Mouse (Mus musculus): ENCODE data around the gene Dpy30. TPM values are rescaled to one million over a fixed set of nuclear protein-coding genes. Genes with fewer than 3 reads are reported as not detected.

Gene Dpy30
- total and polyA plus RNA-seq, 2 experiments from 2014 or later: 96.7 to 209 TPM

DNA sequence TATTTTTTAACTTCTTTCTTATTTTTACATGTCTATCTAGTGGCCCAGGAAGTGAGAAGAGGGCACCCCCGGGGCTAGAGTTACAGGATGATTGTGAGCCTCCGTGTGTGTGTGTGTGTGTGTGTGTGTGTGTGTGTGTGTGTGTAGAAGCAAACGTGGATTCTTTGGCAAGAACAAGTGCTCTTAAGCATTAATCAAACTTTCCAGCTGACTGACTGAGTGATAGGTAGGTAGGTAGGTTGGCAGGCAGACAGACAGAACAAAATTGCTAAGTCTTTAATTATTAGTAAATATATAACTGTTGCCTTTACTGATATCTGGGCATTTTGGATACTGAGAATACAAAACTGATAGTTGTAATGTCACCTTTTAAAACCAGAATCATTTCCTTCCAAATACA, 49.3 kb downstream of the Dpy30 start:
- 53% methylated on average over 3 of the region's 3 CpGs for WGBS
- no peaks in the 10 kb centered on the region for H3K36me3 ChIP-seq (replicated peaks; ENCODE audit: control insufficient read depth, insufficient read depth, low read length)
- TF ChIP-seq EP300 (IDR thresholded peaks at IDR 0.05; ENCODE audit: low read depth) (no peak), CTCF (IDR thresholded peaks at IDR 0.05; ENCODE audit: low read depth) (no peak)
- no peak overlapping the region for H3K9ac ChIP-seq (replicated peaks; ENCODE audit: low read depth, low read length)
- ATAC-seq (ENCODE audit: insufficient read depth, low read depth) (no peak), DNase-seq (ENCODE audit: low spot score) (no peak)
- H3K4me3 ChIP-seq (ENCODE audit: low read depth, low read length): no peak overlapping the region
- H3K4me2 ChIP-seq (ENCODE audit: low read depth, low read length): no peak overlapping the region
- H3K4me1 ChIP-seq (ENCODE audit: control insufficient read depth, insufficient read depth): peaks cover 8% of the 10 kb centered on the region; the same call in 1 of the 2 replicates
- no peaks in the 10 kb centered on the region for H3K27me3 ChIP-seq (ENCODE audit: control insufficient read depth, insufficient read depth, low read length)
- H3K9me3 ChIP-seq (replicated peaks; ENCODE audit: control insufficient read depth, low read length): no peaks in the 10 kb centered on the region
- no peak overlapping the region for H3K27ac ChIP-seq (ENCODE audit: low read depth)

DNA sequence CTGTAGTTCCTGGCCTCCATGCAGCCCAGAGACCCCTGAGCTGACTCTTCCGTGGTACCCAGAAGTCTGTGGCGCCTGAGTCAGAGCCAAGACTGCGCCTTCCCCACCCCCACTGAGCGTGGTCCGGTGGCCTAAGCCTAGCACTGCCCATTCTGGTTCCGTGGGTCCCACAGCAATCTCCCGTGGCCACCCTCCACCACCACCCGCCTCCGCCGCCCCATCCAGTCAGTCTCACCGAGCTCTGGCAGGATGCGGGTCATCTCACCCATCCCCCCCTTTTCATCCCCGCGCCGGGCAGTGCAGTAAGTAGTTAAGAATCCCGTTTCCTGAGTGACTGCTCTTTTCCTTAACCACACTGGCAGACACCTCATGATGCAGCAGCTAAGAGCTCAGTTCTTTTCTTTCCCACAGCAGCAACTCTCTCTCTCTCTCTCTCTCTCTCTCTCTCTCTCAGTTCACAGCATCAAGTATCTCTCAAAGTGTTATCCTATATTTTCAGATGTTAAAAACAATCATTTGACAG, 51.0 kb downstream of the Dpy30 start:
- DNase-seq (ENCODE audit: low spot score): no peak
- no peak overlapping the region for H3K27ac ChIP-seq (ENCODE audit: low read depth)
- no peaks in the 10 kb centered on the region for H3K27me3 ChIP-seq (ENCODE audit: control insufficient read depth, insufficient read depth, low read length)
- 0 out of 2 replicates have a peak, but pooled peaks have one; percentile 17 for ATAC-seq (ENCODE audit: insufficient read depth, low read depth)
- no peaks in the 10 kb centered on the region for H3K9me3 ChIP-seq (replicated peaks; ENCODE audit: control insufficient read depth, low read length)
- no peak overlapping the region for H3K9ac ChIP-seq (replicated peaks; ENCODE audit: low read depth, low read length)
- H3K4me3 ChIP-seq (ENCODE audit: low read depth, low read length): no peak overlapping the region
- WGBS: 64% methylated on average over 16 of the region's 16 CpGs
- H3K36me3 ChIP-seq (replicated peaks; ENCODE audit: control insufficient read depth, insufficient read depth, low read length): no peaks in the 10 kb centered on the region
- no peak overlapping the region; the same call in 1 of the 2 replicates for H3K4me2 ChIP-seq (ENCODE audit: low read depth, low read length)
- no peak for TF ChIP-seq CTCF (IDR thresholded peaks at IDR 0.05; ENCODE audit: low read depth)
- TF ChIP-seq EP300 (IDR thresholded peaks at IDR 0.05; ENCODE audit: low read depth): no peak
- peaks cover 8% of the 10 kb centered on the region; the same call in 1 of the 2 replicates for H3K4me1 ChIP-seq (ENCODE audit: control insufficient read depth, insufficient read depth)

DNA sequence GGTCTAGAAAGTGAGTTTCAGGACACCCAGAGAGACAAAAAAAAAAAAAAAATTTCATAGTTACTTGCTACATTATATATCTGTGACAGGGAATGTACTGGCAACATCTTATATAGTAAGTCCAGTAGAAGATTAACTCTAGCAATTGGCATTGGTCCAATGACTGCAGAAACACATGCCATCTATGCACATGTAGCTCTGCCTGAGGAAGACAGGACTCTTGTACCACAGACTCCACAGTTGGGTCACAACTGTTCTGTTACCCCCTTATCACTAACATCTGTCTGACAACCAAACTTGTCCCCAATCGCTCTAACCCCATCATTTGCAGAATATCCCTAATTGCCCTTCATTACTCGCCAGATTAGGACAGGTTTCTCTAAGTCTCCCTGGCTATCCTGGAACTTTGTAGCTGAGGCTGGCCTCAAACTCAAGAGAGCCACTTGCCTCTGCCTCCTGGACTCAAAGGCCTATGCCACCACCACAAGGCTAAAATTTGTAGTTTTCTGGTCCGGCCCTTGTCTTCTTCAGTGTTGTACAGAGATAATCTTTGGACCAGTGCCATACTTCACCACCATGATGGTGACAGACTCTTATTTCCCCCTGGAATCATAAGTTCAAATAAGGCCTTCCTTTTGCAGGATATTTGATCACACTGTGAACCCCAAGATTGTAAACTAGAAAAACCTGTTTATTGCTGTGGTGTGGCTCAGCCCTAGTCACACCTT, 52.0 kb downstream of the Dpy30 start:
- no peaks in the 10 kb centered on the region for H3K9me3 ChIP-seq (replicated peaks; ENCODE audit: control insufficient read depth, low read length)
- H3K36me3 ChIP-seq (replicated peaks; ENCODE audit: control insufficient read depth, insufficient read depth, low read length): no peaks in the 10 kb centered on the region
- TF ChIP-seq CTCF (IDR thresholded peaks at IDR 0.05; ENCODE audit: low read depth): no peak
- TF ChIP-seq EP300 (IDR thresholded peaks at IDR 0.05; ENCODE audit: low read depth): no peak
- no peak for ATAC-seq (ENCODE audit: insufficient read depth, low read depth)
- H3K27ac ChIP-seq (ENCODE audit: low read depth): no peak overlapping the region
- no peak for DNase-seq (ENCODE audit: low spot score)
- no peak overlapping the region for H3K4me2 ChIP-seq (ENCODE audit: low read depth, low read length)
- 77% methylated on average over 3 of the region's 3 CpGs for WGBS
- H3K4me3 ChIP-seq (ENCODE audit: low read depth, low read length): no peak overlapping the region
- H3K27me3 ChIP-seq (ENCODE audit: control insufficient read depth, insufficient read depth, low read length): no peaks in the 10 kb centered on the region
- H3K4me1 ChIP-seq (ENCODE audit: control insufficient read depth, insufficient read depth): peaks cover 8% of the 10 kb centered on the region; the same call in 1 of the 2 replicates
- H3K9ac ChIP-seq (replicated peaks; ENCODE audit: low read depth, low read length): no peak overlapping the region

DNA sequence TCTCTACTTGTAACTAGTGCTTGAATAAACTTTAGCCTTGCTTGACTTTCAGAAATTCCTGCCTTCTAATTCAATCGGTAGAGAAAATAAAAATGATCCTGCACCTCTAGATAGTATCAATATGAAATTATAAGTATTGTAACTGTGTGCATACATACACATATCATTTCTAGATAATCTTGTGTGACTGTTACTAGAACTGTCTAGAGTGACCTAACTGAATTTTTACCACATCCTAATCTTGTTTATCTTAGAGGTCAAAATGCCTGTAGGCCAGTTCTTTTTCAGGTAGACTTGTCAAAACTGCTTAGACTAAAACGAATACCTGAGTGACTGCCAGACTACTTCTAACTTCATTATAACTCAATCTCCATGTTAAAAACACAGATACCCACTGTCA, 53.5 kb downstream of the Dpy30 start:
- ATAC-seq (ENCODE audit: insufficient read depth, low read depth) (no peak), DNase-seq (ENCODE audit: low spot score) (no peak)
- no peak overlapping the region for H3K9ac ChIP-seq (replicated peaks; ENCODE audit: low read depth, low read length)
- no peak for TF ChIP-seq EP300 (IDR thresholded peaks at IDR 0.05; ENCODE audit: low read depth)
- no peak for TF ChIP-seq CTCF (IDR thresholded peaks at IDR 0.05; ENCODE audit: low read depth)
- no peak overlapping the region for H3K27ac ChIP-seq (ENCODE audit: low read depth)
- H3K27me3 ChIP-seq (ENCODE audit: control insufficient read depth, insufficient read depth, low read length): no peaks in the 10 kb centered on the region
- H3K4me2 ChIP-seq (ENCODE audit: low read depth, low read length): no peak overlapping the region
- no peak overlapping the region for H3K4me3 ChIP-seq (ENCODE audit: low read depth, low read length)
- H3K9me3 ChIP-seq (replicated peaks; ENCODE audit: control insufficient read depth, low read length): no peaks in the 10 kb centered on the region
- no peaks in the 10 kb centered on the region for H3K36me3 ChIP-seq (replicated peaks; ENCODE audit: control insufficient read depth, insufficient read depth, low read length)
- H3K4me1 ChIP-seq (ENCODE audit: control insufficient read depth, insufficient read depth): peaks cover 12% of the 10 kb centered on the region; the same call in 1 of the 2 replicates
- 50% methylated on average over 2 of the region's 2 CpGs for WGBS

DNA sequence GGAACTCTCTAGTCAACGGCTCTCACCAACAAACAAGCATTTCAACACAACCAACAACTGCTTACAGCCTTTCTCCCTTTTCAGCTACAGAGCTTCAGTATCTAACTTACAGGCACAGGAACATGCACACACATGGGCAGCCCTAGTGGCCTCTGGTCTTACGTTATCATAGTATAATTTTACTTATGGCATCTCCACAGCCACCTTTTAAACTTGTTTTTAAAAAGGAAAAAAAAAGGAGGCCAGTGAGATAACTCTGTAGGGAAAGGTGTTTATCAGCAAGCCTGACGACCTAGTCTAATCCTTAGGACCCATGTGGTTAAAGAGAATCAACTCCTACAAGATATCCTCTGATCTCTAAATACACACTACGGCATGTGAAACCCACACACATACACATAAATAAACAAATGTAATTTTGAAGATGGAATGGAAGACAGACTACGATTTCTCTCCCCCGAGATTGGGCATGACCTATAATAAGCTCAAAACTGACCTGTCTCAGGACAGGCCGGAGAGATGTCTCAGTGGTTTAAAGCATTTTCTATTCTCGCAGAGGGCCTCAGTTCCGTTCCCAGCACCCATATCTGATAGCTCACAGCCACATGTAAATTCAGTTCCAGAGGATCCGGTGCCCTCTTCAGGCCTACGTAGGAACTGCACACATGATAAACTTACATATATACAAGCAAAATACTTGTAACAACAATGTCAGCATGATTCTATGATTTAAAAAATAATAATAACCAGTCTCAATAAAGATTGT, 56.1 kb downstream of the Dpy30 start:
- WGBS: 87% methylated on average over 11 of the region's 11 CpGs
- Histone ChIP-seq H3K4me3 (ENCODE audit: low read depth, low read length) (no peak overlapping the region), H3K9ac (replicated peaks; ENCODE audit: low read depth, low read length) (no peak overlapping the region), H3K27ac (ENCODE audit: low read depth) (no peak overlapping the region), H3K9me3 (replicated peaks; ENCODE audit: control insufficient read depth, low read length) (no peaks in the 10 kb centered on the region), H3K4me1 (ENCODE audit: control insufficient read depth, insufficient read depth) (peaks cover 26% of the 10 kb centered on the region), H3K36me3 (replicated peaks; ENCODE audit: control insufficient read depth, insufficient read depth, low read length) (no peaks in the 10 kb centered on the region), H3K27me3 (ENCODE audit: control insufficient read depth, insufficient read depth, low read length) (no peaks in the 10 kb centered on the region), H3K4me2 (ENCODE audit: low read depth, low read length) (no peak overlapping the region)
- ATAC-seq (ENCODE audit: insufficient read depth, low read depth): no peak
- DNase-seq (ENCODE audit: low spot score): no peak
- TF ChIP-seq EP300 (IDR thresholded peaks at IDR 0.05; ENCODE audit: low read depth): no peak
- TF ChIP-seq CTCF (IDR thresholded peaks at IDR 0.05; ENCODE audit: low read depth): 0 out of 2 replicates have a peak, but pooled peaks have one; percentile 5
